14 mouse cellular contexts compared by ENCODE assay signal in the genomic region with DNA sequence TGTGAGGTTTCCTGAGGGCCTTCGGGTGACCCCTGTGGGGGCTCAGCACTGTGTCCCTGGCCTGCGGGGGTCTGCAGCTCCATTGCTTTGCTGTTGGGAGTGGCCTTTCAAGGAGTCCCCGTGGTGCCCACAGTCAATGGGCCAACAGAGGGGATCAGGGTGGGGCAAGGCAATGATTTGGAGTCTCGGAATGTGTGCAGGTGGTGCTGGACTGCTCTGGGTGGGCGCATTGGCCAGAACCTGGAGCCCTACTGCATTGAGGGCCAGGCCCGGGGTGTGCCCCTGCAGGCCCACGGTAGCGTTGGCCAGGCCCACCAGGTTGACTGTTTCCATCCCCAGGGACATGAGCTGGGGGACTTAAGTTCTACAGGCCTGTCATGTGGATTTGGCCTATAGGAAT.
"Had no signal": no experiment of that assay in that cellular context is flagged by ENCODE, and none has a peak within 500 bp of the region (broad histone marks: within the 10 kb centered on the region; RNA-seq: fewer than 3 reads in every experiment).

No protein-coding gene starts in this region.

- H3K27ac ChIP-seq: intestine, embryonic 15.5 days; kidney, embryonic 15.5 days; limb, embryonic 13.5 days; liver, embryonic 14.5 days; midbrain, embryonic 15.5 days had no signal

- H3K36me3 ChIP-seq: intestine, embryonic 15.5 days; kidney, embryonic 15.5 days; limb, embryonic 13.5 days; midbrain, embryonic 15.5 days had no signal

- H3K4me1 ChIP-seq: intestine, embryonic 15.5 days; kidney, embryonic 15.5 days; limb, embryonic 13.5 days; midbrain, embryonic 15.5 days had no signal

- ATAC-seq: intestine, embryonic 15.5 days; midbrain, embryonic 15.5 days had no signal

- DNase-seq: kidney, adult 11 months; kidney, adult 8-10 months; kidney, postnatal 10 days; kidney, postnatal 4 days; left cerebral cortex, postnatal 4 days; lung, adult 18-20 months; thymus, adult 2 months; thymus, postnatal 14 days; thymus, postnatal 4 days had no signal

- H3K4me3 ChIP-seq: intestine, embryonic 15.5 days; kidney, embryonic 15.5 days; limb, embryonic 13.5 days; midbrain, embryonic 15.5 days had no signal

- H3K9me3 ChIP-seq: intestine, embryonic 15.5 days; kidney, embryonic 15.5 days; limb, embryonic 13.5 days; midbrain, embryonic 15.5 days had no signal

- H3K4me2 ChIP-seq: intestine, embryonic 15.5 days; kidney, embryonic 15.5 days; limb, embryonic 13.5 days; midbrain, embryonic 15.5 days had no signal

- H3K9ac ChIP-seq: intestine, embryonic 15.5 days; kidney, embryonic 15.5 days; limb, embryonic 13.5 days; liver, embryonic 14.5 days; midbrain, embryonic 15.5 days had no signal

- H3K27me3 ChIP-seq: intestine, embryonic 15.5 days; kidney, embryonic 15.5 days; limb, embryonic 13.5 days; midbrain, embryonic 15.5 days had no signal
